Mouse (Mus musculus) kidney, adult 2 months (tissue): ENCODE measurements around the gene Klhl3.

Experiments used
- CTCF ChIP-seq: fragments of 200-500 bp; conservative IDR thresholded peaks from 2 replicates; pipeline ENCODE4 v1.5.1; 2011; ENCODE audit warnings: low read depth, mild to moderate bottlenecking, control low read depth, low read length, moderate library complexity, mixed read lengths; ENCODE audit not compliant: insufficient read depth, insufficient read length
- POLR2A ChIP-seq: fragments of 200-500 bp; IDR thresholded peaks from one replicate; pipeline ENCODE4 v1.6.1; 2011; ENCODE audit warnings: low read depth, low read length, control low read depth

GRCm38 (mm10) chr13:58083048-58083447 is 30.3 kb downstream of the Klhl3 start:
- TF ChIP-seq POLR2A (no peak), CTCF (no peak)
